Mouse (Mus musculus): ENCODE results near the gene Col25a1. TPM values are rescaled to one million over a fixed set of nuclear protein-coding genes. Genes with fewer than 3 reads are reported as not detected.

Gene Col25a1
- polyA plus RNA-seq (2012; ENCODE audit: low replicate concordance): 0.05 TPM in 1 of 2 replicates, not detected in the other

DNA sequence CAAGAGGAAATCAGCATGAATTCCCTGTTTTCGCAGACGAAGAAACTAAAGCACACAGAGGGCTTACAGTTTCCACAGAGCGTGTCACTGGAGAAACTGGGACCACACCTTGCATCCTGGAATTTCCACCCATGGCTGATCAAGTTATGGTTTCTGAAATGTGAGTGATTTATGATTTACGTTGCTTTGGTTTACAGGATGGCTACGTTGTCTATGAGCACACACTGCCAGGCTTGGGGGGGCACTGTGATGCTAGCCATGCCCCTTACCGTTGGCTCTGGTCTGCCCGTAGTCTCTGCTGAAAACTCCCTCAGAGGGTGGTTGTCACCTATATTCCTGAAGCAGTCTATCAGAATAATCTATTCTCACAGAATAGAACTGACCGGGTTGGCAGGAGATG is at the start of gene Col25a1:
Gene Col25a1 (plus strand): TSS at position 301 of the 400 bp plus-strand sequence.

DNA sequence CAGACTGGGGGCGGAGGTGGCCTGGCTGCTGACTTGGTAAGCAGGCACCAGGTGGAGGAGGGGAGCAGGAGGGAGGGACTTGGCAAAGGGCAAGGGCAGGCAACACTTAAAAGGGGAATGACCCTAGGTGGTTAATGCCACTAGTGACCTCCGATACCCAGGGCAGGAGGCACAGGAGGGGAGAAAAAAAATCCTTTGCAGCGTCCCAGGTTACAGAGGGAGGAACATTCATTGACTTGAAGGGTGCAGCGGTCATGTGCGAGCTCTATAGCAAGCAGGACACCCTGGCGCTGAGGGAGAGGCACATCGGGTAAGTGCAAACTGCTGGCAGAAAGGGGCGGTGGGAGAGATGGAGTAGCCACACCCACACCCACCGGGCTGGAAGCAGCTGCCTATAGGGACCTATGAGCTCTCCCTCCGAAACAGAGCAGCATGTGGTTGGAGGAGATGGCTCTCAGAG is 486.2 kb downstream of the Col25a1 start, which contains the start of gene Etnppl:
Gene Etnppl (plus strand): TSS at position 10 of the 460 bp plus-strand sequence.

Other genes with a start within 250 kb of the Col25a1 start
- 4.1 and 9.3 TPM in 2 replicates for gene Casp6, start 230.1 kb upstream of the Col25a1 start, polyA plus RNA-seq (2012; ENCODE audit: low replicate concordance)
- 5.4 and 6.5 TPM in 2 replicates for gene Mcub, start 161.3 kb upstream of the Col25a1 start, polyA plus RNA-seq (2012; ENCODE audit: low replicate concordance)
- gene Sec24b, start 69.9 kb upstream of the Col25a1 start, polyA plus RNA-seq (2012; ENCODE audit: low replicate concordance): 35.2 and 105 TPM in 2 replicates

Data from leukemia stem cell, adult 10-12 weeks (primary cell).